Mouse (Mus musculus) spleen, adult 18-20 months (tissue): ENCODE measurements around the gene Acta2.
A peak's percentile ranks its signal among the peaks of the same experiment; 100 is the strongest.

Experiments
- DNase-seq, 2 experiments: peaks; one replicate each; pipeline ENCODE4 v3.0.0; 2022; ENCODE audit warnings: mixed read lengths in 2 of 2

The Acta2 gene

GRCm38 (mm10) chr19:34254880-34255681 is at the start of gene Acta2:
TSS of gene Acta2 (minus strand) at chr19:34255590.
- no peak for DNase-seq

DNA sequence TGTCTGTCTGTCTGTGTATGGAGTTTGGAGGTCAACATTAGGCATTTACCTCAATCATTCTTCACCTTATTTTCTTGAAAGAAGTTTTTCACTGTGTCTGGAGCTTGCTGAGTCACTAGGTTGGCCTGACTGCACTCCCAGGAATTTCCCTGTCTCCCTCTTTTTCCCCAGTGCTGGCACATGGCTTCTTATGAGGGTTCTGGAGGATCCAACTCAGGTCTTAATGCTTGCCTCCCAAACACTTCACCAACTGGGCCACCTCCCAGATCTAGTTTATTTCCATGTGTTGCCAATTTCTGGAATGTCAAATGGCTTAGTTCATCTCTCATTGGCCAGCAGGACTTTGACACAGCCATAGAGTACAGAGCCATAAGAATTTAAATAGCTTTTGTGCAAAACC is 49.5 kb upstream of the Acta2 start:
- no peak for DNase-seq

GRCm38 (mm10) chr19:34300430-34300829 is 45.0 kb upstream of the Acta2 start:
- DNase-seq, result no peak

GRCm38 (mm10) chr19:34299229-34299628 is 43.8 kb upstream of the Acta2 start:
- DNase-seq, result no peak

GRCm38 (mm10) chr19:34298531-34298930 is 43.1 kb upstream of the Acta2 start:
- DNase-seq, result no peak

DNA sequence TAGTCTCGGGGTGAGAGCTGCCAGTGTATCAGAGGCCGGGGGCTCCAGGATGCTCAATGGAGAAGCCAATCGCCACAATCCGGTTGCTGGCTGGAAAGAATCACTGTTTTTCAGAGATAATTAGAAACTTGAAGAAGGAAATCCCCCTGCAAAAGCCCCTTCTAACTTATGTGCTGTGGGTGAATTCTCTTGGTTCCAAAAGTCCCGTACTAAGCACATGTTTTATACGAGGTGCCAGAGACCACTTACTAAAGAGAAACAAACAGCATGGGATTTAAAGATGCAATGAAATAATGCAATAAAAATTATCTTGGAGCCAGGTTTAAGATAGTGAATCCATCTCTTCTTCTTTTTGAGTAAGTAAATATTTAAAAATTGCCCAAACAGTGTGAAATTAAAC is 40.1 kb upstream of the Acta2 start:
- no peak for DNase-seq

DNA sequence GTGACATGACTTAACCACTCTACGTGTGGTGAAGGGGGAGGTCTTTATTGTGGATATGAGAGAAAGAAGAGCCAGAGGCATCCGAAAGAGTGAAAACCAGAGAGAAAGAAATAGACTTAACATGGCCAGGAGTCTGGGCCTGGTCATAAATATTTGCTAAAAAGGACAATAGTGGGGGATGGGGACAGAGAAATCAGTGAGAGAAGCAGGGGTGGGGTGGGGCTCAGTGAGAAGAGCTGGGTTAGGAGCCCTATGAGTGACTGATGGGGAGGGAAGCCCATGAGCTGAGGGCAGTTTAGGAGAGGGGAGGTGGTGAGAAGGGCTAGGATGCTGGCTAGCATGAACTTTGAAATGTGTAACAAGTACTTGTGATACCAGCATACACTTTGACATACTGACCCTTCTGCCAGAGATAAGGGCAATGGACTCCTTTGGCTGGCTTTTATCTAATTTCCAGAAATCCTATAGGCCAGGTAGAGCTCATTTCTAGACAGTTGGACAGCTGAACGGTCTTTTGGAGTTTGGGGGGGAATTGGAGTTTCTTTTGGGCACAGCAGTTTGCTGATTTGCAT is 38.1 kb upstream of the Acta2 start:
- no peak for DNase-seq

GRCm38 (mm10) chr19:34292701-34293100 is 37.3 kb upstream of the Acta2 start:
- DNase-seq, result no peak

DNA sequence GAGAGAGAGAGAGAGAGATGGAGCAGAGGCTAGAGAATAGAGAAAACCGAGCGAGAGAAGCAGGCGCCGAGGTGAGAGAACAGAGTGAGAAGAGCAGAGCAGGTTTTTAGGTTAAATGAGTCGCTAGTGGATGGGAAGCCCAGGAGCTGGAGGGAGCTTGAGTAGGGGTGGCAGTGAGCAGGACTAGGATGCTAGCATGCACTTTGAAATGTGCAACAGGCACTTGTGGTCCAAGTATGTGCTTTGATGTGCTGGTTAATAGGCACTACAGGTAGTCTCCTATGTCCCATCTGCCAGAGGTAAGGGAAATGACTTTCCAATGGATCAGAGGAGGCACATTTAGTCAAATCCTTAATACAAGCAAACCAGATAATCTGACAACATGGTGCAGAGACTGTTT is 36.6 kb upstream of the Acta2 start:
- DNase-seq, result no peak

DNA sequence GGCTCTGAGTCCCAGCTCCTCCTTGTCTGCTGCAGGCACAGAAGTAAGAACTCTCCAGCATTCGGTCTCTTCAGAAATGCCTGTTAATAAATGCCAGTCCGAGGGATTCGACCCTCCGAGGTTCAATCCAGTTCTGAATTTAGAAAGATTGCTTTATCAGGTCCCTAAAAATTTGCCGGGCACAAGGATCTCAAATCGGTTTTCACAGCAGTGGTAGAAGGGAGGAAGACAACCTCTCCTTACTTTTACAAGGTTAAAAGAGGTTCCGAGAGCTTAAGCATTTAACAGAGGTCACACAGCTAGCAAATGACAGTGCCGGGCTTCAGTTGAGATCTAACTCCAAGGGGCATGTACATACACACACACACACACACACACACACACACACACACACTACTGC is 36.0 kb upstream of the Acta2 start:
- DNase-seq, result no peak

- DNase-seq, result no peak
Measured at GRCm38 (mm10) chr19:34290872-34291341, 35.5 kb upstream of the Acta2 start.

GRCm38 (mm10) chr19:34289948-34290789 is 34.8 kb upstream of the Acta2 start, which contains the start of gene Fas:
TSS of gene Fas (plus strand) at chr19:34290666.
- peak; percentile 59 to 73 for DNase-seq

DNA sequence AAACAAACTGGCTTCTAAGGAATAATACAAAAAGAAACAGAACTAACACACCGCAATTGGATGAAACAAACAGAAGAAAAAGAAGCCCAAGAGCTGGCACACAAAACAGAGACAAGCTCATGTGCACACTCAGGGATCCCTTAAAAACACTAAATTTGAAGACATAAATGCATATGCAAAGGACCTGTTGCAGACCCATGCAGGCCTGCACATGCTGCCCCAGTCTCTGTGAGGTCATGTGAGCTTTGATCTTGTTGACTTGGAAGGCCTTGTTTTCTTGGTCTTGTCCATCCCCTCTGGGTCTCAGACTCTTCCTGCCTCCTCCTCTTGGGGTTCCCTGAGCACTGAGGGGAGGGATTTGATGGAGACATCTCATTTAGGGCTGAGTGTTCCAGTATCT is 33.3 kb upstream of the Acta2 start:
- DNase-seq, result no peak

DNA sequence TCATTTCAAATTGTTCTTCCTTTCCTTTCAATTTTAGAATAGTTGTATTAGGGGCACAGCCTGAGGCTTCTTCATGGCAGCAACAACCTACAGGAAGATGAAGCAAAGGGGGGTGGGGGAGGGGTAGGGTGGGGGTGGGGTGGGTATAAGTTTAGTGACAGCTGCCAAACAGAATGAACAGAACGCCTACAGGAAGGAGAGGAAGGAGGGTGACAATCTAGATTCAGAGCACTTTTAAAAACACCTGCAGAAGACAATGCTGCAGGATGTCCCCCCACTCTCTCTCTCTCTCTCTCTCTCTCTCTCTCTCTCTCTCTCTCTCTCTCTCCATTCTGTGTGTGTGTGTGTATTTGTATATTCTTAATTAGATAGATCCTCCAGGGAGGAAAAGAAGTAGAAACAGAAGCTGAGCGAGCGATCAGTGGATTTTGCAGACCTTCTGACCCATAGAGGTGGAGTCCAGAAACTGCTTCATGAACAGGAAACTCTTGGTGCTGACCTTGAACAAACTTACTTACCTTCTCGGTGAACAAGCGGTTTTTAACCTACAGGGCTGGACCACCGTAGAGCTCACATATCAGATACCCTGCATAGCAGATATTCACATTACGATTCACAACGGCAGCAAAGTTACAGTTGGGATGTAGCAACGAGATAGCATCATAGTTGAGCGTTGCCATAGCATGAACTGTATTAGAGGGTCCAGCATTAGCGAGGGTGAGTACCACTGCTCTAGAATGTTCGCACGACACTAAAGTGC is 32.4 kb upstream of the Acta2 start:
- no peak for DNase-seq

DNA sequence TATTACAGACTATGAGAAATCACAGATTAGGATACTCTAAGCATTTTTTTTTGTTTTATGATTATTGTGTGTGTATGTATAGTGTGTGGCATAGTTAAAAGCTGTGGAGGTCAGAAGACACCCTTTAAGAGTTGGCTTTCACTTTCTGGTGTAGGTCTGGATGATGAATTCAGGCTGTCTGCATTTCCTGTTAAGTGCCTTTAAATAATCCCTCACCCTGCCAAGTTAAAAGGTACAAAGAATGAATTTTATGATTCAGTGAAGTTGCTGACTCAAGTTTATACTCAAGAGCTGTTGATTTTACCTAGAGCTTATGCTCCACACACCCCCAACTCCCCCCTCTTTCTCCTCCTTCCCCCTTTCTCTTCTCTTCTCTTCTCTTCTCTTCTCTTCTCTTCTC is 31.8 kb upstream of the Acta2 start:
- no peak for DNase-seq

GRCm38 (mm10) chr19:34284826-34285225 is 29.4 kb upstream of the Acta2 start:
- DNase-seq, result no peak

DNA sequence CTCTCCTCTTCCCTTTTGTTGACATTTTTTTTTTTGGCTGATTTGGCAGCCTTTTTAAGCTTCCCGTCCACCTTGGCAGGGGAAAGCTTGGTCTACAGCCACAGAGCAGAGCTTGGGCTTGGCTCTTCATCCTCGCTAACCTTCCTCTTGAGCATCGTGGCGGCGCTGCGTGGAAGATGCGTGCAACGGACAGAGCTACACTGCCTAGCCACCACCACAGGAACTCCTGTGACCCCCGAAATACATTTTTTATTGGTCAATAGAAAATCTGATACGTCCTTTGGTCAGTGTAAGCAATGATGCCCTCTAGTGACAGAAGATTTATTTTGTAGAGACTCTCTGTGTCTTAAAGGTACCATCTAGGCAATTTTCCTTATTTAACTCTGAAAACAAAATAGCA is 29.0 kb upstream of the Acta2 start:
- no peak for DNase-seq

GRCm38 (mm10) chr19:34283614-34284013 is 28.2 kb upstream of the Acta2 start:
- DNase-seq, result no peak

GRCm38 (mm10) chr19:34278078-34278477 is 22.7 kb upstream of the Acta2 start:
- no peak for DNase-seq

GRCm38 (mm10) chr19:34273073-34273472 is 17.7 kb upstream of the Acta2 start:
- no peak for DNase-seq

- DNase-seq, result no peak
Measured at GRCm38 (mm10) chr19:34270824-34271464, 15.6 kb upstream of the Acta2 start.

GRCm38 (mm10) chr19:34270106-34270726 is 14.8 kb upstream of the Acta2 start:
- no peak for DNase-seq
